ENCODE assay signal across 7 mouse cellular contexts in the genomic region with DNA sequence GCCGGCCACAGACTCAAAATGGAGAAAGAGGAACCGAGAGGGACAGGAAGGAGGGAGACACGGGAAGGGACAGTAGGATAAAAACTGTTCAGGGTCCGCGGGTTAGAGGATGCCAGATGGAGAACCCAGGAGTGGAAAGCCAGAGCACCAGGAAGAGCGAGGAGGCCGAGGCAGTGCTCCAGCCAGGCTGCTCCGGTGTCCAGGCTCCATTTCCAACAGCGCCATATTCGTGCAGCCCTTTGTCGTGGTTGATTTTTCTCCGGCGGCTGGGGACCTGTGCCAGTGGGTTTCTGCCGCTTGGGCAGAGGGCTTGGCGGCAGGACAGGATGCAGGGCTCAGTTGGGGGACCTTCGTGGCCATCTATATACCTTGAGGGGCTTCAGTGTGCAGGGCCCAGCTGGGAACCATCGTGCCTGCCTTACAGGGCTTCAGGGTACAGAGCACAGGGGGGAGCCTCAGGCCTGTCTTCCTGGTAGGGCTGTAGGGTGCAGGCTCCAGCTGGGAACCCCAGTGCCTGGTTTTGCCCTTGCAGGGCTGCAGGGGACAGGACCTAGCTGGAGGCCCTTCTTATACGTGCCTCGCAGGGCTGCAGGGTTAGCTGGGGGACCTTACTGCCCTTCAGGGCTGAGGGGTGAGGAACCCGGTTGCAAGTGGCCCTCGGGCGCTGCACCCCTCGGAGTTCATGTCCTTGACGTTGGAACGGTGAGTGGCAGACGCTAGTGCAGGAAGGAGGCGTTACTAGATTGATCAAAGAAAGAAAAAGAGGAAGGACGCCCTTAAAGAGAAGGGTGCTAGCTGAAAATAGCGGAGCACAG.
DNase-seq lines count a peak whose midpoint lies in the region; ATAC-seq and TF ChIP-seq lines count a peak whose summit lies in the region.

No protein-coding gene starts in this region.

- peaks cover 100% of the 10 kb centered on the region for H3K27me3 ChIP-seq in embryonic facial prominence, embryonic 10.5 days (replicated peaks; ENCODE audit: low read depth, poor library complexity, severe bottlenecking)
- H3K27me3 ChIP-seq in heart, adult 2 months (ENCODE audit: control insufficient read depth, insufficient read depth, low read length): peaks cover 1% of the 10 kb centered on the region; the same call in 1 of the 2 replicates
- H3K27me3 ChIP-seq in limb, embryonic 12.5 days: peaks cover 55% of the 10 kb centered on the region
- H3K27me3 ChIP-seq in midbrain, embryonic 12.5 days: peaks cover 56% of the 10 kb centered on the region

- H3K9me3 ChIP-seq in embryonic facial prominence, embryonic 10.5 days: no peaks in the 10 kb centered on the region
- H3K9me3 ChIP-seq in limb, embryonic 12.5 days: no peaks in the 10 kb centered on the region
- H3K9me3 ChIP-seq in midbrain, embryonic 12.5 days: no peaks in the 10 kb centered on the region

- H3K79me2 ChIP-seq in heart, adult 2 months (replicated peaks; ENCODE audit: control insufficient read depth, insufficient read depth, low read length): no peaks in the 10 kb centered on the region

- TF ChIP-seq POLR2A in heart, adult 2 months (IDR thresholded peaks at IDR 0.05; ENCODE audit: insufficient read depth, low read depth, low read length): no peak

- DNase-seq in adrenal gland, postnatal 25 days: peak; percentile 11
- DNase-seq in embryonic facial prominence, embryonic 10.5 days (ENCODE audit: low spot score): peak; percentile 67
- DNase-seq in heart, adult 2 months: peak; percentile 66 to 69
- DNase-seq in kidney, adult 11 months: peak; percentile 24
- DNase-seq in spleen, postnatal 14 days (ENCODE audit: low spot score in 2 of 2): peak; percentile 28 to 44

- TF ChIP-seq CTCF in heart, adult 2 months (IDR thresholded peaks at IDR 0.05): no peak

- peak overlapping the region; percentile 78 for H3K9ac ChIP-seq in heart, adult 2 months (ENCODE audit: low read depth, low read length)
- peak overlapping the region; percentile 54; the same call in 1 of the 2 replicates for H3K9ac ChIP-seq in limb, embryonic 12.5 days (replicated peaks)
- peak overlapping the region; percentile 48 for H3K9ac ChIP-seq in midbrain, embryonic 12.5 days (replicated peaks)

- peak overlapping the region; percentile 66 for H3K4me2 ChIP-seq in limb, embryonic 12.5 days
- peak overlapping the region; percentile 67 for H3K4me2 ChIP-seq in midbrain, embryonic 12.5 days (replicated peaks)

- WGBS in embryonic facial prominence, embryonic 10.5 days: under 1% methylated on average over 29 of the region's 29 CpGs
- WGBS in heart, adult 2 months: 2% methylated on average over 29 of the region's 29 CpGs
- WGBS in limb, embryonic 12.5 days: under 1% methylated on average over 29 of the region's 29 CpGs
- WGBS in midbrain, embryonic 12.5 days: under 1% methylated on average over 29 of the region's 29 CpGs

- H3K4me1 ChIP-seq in embryonic facial prominence, embryonic 10.5 days: peaks cover 23% of the 10 kb centered on the region
- no peaks in the 10 kb centered on the region; the same call in 1 of the 2 replicates for H3K4me1 ChIP-seq in heart, adult 2 months (ENCODE audit: control insufficient read depth, insufficient read depth, low read length)
- H3K4me1 ChIP-seq in limb, embryonic 12.5 days (replicated peaks): peaks cover 21% of the 10 kb centered on the region
- peaks cover 22% of the 10 kb centered on the region for H3K4me1 ChIP-seq in midbrain, embryonic 12.5 days

- no peaks in the 10 kb centered on the region for H3K36me3 ChIP-seq in embryonic facial prominence, embryonic 10.5 days (replicated peaks)
- no peaks in the 10 kb centered on the region for H3K36me3 ChIP-seq in heart, adult 2 months (ENCODE audit: control insufficient read depth, insufficient read depth, low read length)
- no peaks in the 10 kb centered on the region for H3K36me3 ChIP-seq in limb, embryonic 12.5 days
- no peaks in the 10 kb centered on the region for H3K36me3 ChIP-seq in midbrain, embryonic 12.5 days

- intact Hi-C loops in heart, adult 2 months (cut with DNase I): loop anchor here (5.0 kb wide), 1 partner anchor 64 kb away; a partner anchor contains a TSS

- H3K4me3 ChIP-seq in embryonic facial prominence, embryonic 10.5 days: peak overlapping the region; percentile 54
- H3K4me3 ChIP-seq in heart, adult 2 months: peak overlapping the region; percentile 65
- peak overlapping the region; percentile 40 for H3K4me3 ChIP-seq in limb, embryonic 12.5 days (replicated peaks)
- H3K4me3 ChIP-seq in midbrain, embryonic 12.5 days: peak overlapping the region; percentile 41

- peak; percentile 84 for ATAC-seq in limb, embryonic 12.5 days (ENCODE audit: insufficient number of reproducible peaks, insufficient read depth, low FRiP score, low TSS enrichment, low read depth)
- ATAC-seq in midbrain, embryonic 12.5 days (ENCODE audit: low FRiP score, low read depth): peak; percentile 81

- H3K27ac ChIP-seq in embryonic facial prominence, embryonic 10.5 days (replicated peaks): peak overlapping the region; percentile 63
- peak overlapping the region; percentile 4 for H3K27ac ChIP-seq in heart, adult 2 months
- no peak overlapping the region for H3K27ac ChIP-seq in limb, embryonic 12.5 days
- H3K27ac ChIP-seq in midbrain, embryonic 12.5 days (replicated peaks): no peak overlapping the region

- TF ChIP-seq EP300 in heart, adult 2 months (IDR thresholded peaks at IDR 0.05; ENCODE audit: insufficient read depth, low read depth, low read length): no peak

Comparison
In these comparisons a context has a peak if more than half of its experiments do, and no peak if none do; other contexts are left out.
1. DNase-seq: peak in every context shown above with its lines; median percentile 68 in heart, adult 2 months; 67 in embryonic facial prominence, embryonic 10.5 days; 36 in spleen, postnatal 14 days; 24 in kidney, adult 11 months; 11 in adrenal gland, postnatal 25 days.
2. H3K27ac ChIP-seq: peak in embryonic facial prominence, embryonic 10.5 days (single experiment) and heart, adult 2 months (single experiment); none in limb, embryonic 12.5 days (single experiment) and midbrain, embryonic 12.5 days (single experiment).
3. Peak in every context shown above with its lines, with median percentiles within 50 percentile points of each other: H3K4me3 ChIP-seq and H3K9ac ChIP-seq.